Mouse (Mus musculus) hindbrain, embryonic 12.5 days (tissue): ENCODE measurements around the gene Il9r. TPM values are rescaled to one million over a fixed set of nuclear protein-coding genes. Genes with fewer than 3 reads are reported as not detected.

ENCODE experiments used
- ATAC-seq: fragments of 200-750 bp; cut with Nextera tagmentation; 2 replicates; pipeline ENCODE4 v1.8.0; 2017; ENCODE audit warnings: moderate TSS enrichment; ENCODE audit not compliant: low FRiP score
- H3K27ac ChIP-seq: fragments of 300-500 bp; sonication (generic); 2 replicates; pipeline ENCODE4 v1.5.1; 2016; ENCODE audit warnings: mild to moderate bottlenecking
- H3K27me3 ChIP-seq: fragments of 300-500 bp; sonication (generic); 2 replicates; pipeline ENCODE4 v1.6.1; 2016; ENCODE audit warnings: mild to moderate bottlenecking
- H3K36me3 ChIP-seq: fragments of 300-500 bp; sonication (generic); 2 replicates; pipeline ENCODE4 v1.6.1; 2016; ENCODE audit warnings: mild to moderate bottlenecking
- H3K4me1 ChIP-seq: fragments of 300-500 bp; sonication (generic); 2 replicates; pipeline ENCODE4 v1.6.1; 2016
- H3K4me2 ChIP-seq: fragments of 300-500 bp; sonication (generic); replicated peaks from 2 replicates; pipeline ENCODE4 v1.6.1; 2016; ENCODE audit warnings: mild to moderate bottlenecking
- H3K4me3 ChIP-seq: fragments of 300-500 bp; sonication (generic); 2 replicates; pipeline ENCODE4 v1.5.1; 2016; ENCODE audit warnings: mild to moderate bottlenecking
- H3K9ac ChIP-seq: fragments of 300-500 bp; sonication (generic); 2 replicates; pipeline ENCODE4 v1.6.1; 2016; ENCODE audit warnings: mild to moderate bottlenecking, moderate library complexity
- H3K9me3 ChIP-seq: fragments of 300-500 bp; sonication (generic); replicated peaks from 2 replicates; pipeline ENCODE4 v1.6.1; 2016; ENCODE audit warnings: mild to moderate bottlenecking
- WGBS: fragments of 180-500 bp; shearing (Covaris S2); methylation state at CpG from one replicate; pipeline ENCODE4 v1.1.7; 2016; 5-methylcytosine and 5-hydroxymethylcytosine counted together
- polyA plus RNA-seq: library from polyadenylated mRNA; unstranded; fragments of >200 nt; fragmentation: Nextera tagmentation; extraction: Ambion mirVana; gene quantifications from 2 replicates; pipeline ENCODE4 v1.2.1, GENCODE M21; 2016

Gene Il9r
- polyA plus RNA-seq, 1 experiment from 2014 or later, result not detected

- Histone ChIP-seq H3K36me3 (peaks cover 21% of the 10 kb centered on the region), H3K9me3 (no peaks in the 10 kb centered on the region), H3K9ac (no peak overlapping the region), H3K4me1 (peaks cover 47% of the 10 kb centered on the region), H3K4me3 (no peak overlapping the region), H3K4me2 (0 out of 2 replicates have a peak overlapping the region, but pooled peaks have one; percentile 6), H3K27me3 (peaks cover 38% of the 10 kb centered on the region), H3K27ac (peak overlapping the region; percentile 71)
- ATAC-seq, result no peak
- 60% methylated on average over 7 of the region's 7 CpGs for WGBS
These were observed 25.4 kb upstream of the Il9r start for GRCm38 (mm10) chr11:32225222-32226104.

DNA sequence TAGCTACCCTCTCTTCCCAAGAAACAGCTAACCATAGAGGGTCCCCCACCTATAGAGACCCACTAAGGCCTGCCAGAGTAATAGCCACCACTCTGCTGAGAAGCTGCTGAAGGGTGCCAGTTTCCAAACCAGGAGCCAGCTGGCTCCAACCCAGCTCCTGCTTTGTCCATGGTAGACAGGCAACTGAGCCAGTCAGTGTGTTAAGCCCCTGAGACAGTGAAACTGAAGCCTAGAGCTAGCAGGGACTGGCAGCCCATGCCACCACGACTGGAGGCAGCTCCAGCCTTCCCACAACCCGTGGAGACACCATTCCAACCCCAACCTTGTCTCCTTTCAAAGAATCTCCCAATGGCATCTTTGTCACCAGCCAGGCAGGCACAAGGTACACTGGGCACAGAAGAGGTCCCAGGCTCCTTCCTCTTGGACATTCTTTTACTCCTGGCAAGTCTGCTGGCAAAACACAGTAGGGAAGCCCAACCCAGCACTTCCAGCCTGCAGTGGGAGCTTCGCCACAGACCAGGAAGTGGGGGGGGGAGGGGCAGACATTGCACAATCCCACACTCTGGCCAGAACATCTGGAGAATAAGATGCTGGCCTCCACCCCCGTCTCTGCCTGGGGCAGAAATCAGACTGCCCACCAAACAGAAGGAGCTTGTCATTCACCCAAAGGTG is 24.5 kb upstream of the Il9r start:
- Histone ChIP-seq H3K4me2 (no peak overlapping the region), H3K9me3 (no peaks in the 10 kb centered on the region), H3K27ac (peak overlapping the region; percentile 71), H3K36me3 (peaks cover 12% of the 10 kb centered on the region), H3K4me3 (no peak overlapping the region), H3K9ac (no peak overlapping the region), H3K4me1 (peaks cover 48% of the 10 kb centered on the region), H3K27me3 (peaks cover 42% of the 10 kb centered on the region)
- 21% methylated on average over 4 of the region's 4 CpGs for WGBS
- no peak for ATAC-seq

DNA sequence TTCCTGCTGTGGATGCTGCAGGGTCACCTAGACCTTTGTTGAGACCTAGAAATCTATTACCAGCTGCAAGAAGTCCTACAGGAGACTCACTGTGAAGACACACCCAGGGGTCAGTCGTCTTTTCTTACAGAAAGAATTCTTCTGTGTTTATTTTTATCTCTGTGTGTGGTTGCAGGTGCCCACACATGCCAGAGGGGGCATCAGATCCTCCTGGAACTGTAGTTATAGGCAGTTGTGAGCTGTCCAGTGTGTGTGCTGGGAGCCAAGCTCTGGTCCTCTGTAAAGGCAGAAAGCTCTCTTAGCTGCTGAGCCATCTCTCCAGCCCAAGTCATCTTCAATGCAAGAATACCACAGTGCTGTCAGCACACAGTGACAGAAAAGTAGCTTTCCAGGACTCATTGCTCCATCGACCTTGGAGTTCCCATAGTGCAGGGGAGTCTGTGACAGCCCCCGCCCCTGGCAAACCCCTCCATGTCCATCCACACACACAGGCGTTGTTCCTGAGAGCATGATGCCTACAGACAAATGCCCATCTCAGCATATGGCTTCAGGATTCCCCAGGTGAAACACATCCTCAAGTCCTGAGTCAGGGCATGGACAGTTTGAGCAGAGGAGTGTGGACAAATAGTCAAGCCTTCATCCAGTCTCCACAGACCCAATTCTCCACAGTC is 23.4 kb upstream of the Il9r start:
- H3K4me1 ChIP-seq, result peaks cover 53% of the 10 kb centered on the region
- no peak overlapping the region for H3K4me3 ChIP-seq
- peaks cover 42% of the 10 kb centered on the region for H3K27me3 ChIP-seq
- no peak for ATAC-seq
- 71% methylated on average over 4 of the region's 4 CpGs for WGBS
- H3K9ac ChIP-seq, result no peak overlapping the region
- H3K4me2 ChIP-seq, result no peak overlapping the region
- no peaks in the 10 kb centered on the region for H3K9me3 ChIP-seq
- no peak overlapping the region for H3K27ac ChIP-seq
- peaks cover under 1% of the 10 kb centered on the region; the same call in 1 of the 2 replicates for H3K36me3 ChIP-seq

GRCm38 (mm10) chr11:32222570-32223194 is 22.6 kb upstream of the Il9r start:
- Histone ChIP-seq H3K4me1 (peaks cover 57% of the 10 kb centered on the region), H3K27me3 (peaks cover 42% of the 10 kb centered on the region)
- 11% methylated on average over 21 of the region's 21 CpGs for WGBS

GRCm38 (mm10) chr11:32221951-32222409 is 21.9 kb upstream of the Il9r start, which contains the start of gene Rhbdf1:
Rhbdf1 (minus strand) TSS chr11:32222300.
- under 1% methylated on average over 61 of the region's 72 CpGs for WGBS
- peak within 1 kb of the TSS; percentile 80 for H3K9ac ChIP-seq
- H3K9me3 ChIP-seq, result no peaks in the 10 kb centered on the region
- peak within 1 kb of the TSS; percentile 73 for H3K4me3 ChIP-seq
- H3K4me1 ChIP-seq, result peaks cover 53% of the 10 kb centered on the region
- no peaks in the 10 kb centered on the region for H3K36me3 ChIP-seq
- H3K4me2 ChIP-seq, result peak within 1 kb of the TSS; percentile 99
- peak within 1 kb of the TSS; percentile 79 for H3K27ac ChIP-seq
- H3K27me3 ChIP-seq, result peaks cover 42% of the 10 kb centered on the region
- 0 out of 2 replicates have a peak, but pooled peaks have one; percentile 11 for ATAC-seq

More at GRCm38 (mm10) chr11:32222570-32223194, 22.6 kb upstream of the Il9r start:
- ATAC-seq, result no peak
- Histone ChIP-seq H3K9ac (peak overlapping the region; percentile 80), H3K4me3 (peak overlapping the region; percentile 73), H3K36me3 (no peaks in the 10 kb centered on the region), H3K9me3 (no peaks in the 10 kb centered on the region), H3K4me2 (peak overlapping the region; percentile 99), H3K27ac (no peak overlapping the region)

- no peaks in the 10 kb centered on the region for H3K9me3 ChIP-seq
- ATAC-seq, result peak; percentile 42
- under 1% methylated on average over 46 of the region's 46 CpGs for WGBS
- H3K27me3 ChIP-seq, result peaks cover 42% of the 10 kb centered on the region
- peak overlapping the region; percentile 73 for H3K4me3 ChIP-seq
- H3K4me1 ChIP-seq, result peaks cover 48% of the 10 kb centered on the region
- H3K36me3 ChIP-seq, result no peaks in the 10 kb centered on the region
- H3K27ac ChIP-seq, result peak overlapping the region; percentile 79
- H3K9ac ChIP-seq, result peak overlapping the region; percentile 80
- H3K4me2 ChIP-seq, result peak overlapping the region; percentile 99
These were observed 21.3 kb upstream of the Il9r start for GRCm38 (mm10) chr11:32221225-32221950.

- Histone ChIP-seq H3K4me2 (peak overlapping the region; percentile 99), H3K27ac (no peak overlapping the region; the same call in 1 of the 2 replicates), H3K4me1 (peaks cover 48% of the 10 kb centered on the region), H3K9me3 (no peaks in the 10 kb centered on the region), H3K27me3 (peaks cover 42% of the 10 kb centered on the region), H3K9ac (peak overlapping the region; percentile 80; the same call in 1 of the 2 replicates), H3K36me3 (no peaks in the 10 kb centered on the region), H3K4me3 (peak overlapping the region; percentile 73)
- ATAC-seq, result peak; percentile 49
- 37% methylated on average over 10 of the region's 10 CpGs for WGBS
These were observed 20.6 kb upstream of the Il9r start for GRCm38 (mm10) chr11:32220607-32221224.

DNA sequence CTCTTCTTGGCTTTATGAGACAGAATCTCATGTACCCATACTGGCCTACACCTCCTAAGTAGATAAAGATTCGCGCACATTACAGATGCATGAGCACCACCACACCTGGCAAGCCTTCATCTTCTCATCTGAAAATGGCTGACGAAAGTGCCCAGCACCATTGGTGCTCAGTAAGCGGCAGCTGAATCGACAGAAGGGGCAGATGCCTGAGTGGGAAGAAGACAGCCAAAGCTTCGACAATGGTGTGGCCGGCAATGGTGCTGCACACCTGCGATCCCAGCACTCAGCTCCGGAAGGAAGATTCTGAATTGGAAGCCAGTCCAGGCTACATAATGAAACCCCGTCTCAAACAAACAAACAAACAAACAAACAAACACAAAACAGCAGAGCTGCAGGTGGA is 19.2 kb upstream of the Il9r start:
- H3K9ac ChIP-seq, result no peak overlapping the region
- H3K27me3 ChIP-seq, result peaks cover 38% of the 10 kb centered on the region
- WGBS, result 87% methylated on average over 10 of the region's 10 CpGs
- H3K4me1 ChIP-seq, result peaks cover 35% of the 10 kb centered on the region
- no peaks in the 10 kb centered on the region for H3K9me3 ChIP-seq
- H3K4me2 ChIP-seq, result no peak overlapping the region
- H3K36me3 ChIP-seq, result peaks cover 2% of the 10 kb centered on the region; the same call in 1 of the 2 replicates
- H3K4me3 ChIP-seq, result no peak overlapping the region
- H3K27ac ChIP-seq, result no peak overlapping the region
- no peak for ATAC-seq

GRCm38 (mm10) chr11:32218501-32219050 is 18.5 kb upstream of the Il9r start:
- Histone ChIP-seq H3K4me3 (no peak overlapping the region), H3K4me2 (no peak overlapping the region; the same call in 1 of the 2 replicates), H3K9ac (peak overlapping the region; percentile 13; the same call in 1 of the 2 replicates), H3K36me3 (peaks cover 2% of the 10 kb centered on the region; the same call in 1 of the 2 replicates), H3K27me3 (peaks cover 32% of the 10 kb centered on the region), H3K4me1 (peaks cover 35% of the 10 kb centered on the region), H3K27ac (0 out of 2 replicates have a peak overlapping the region, but pooled peaks have one; percentile 19), H3K9me3 (no peaks in the 10 kb centered on the region)
- ATAC-seq, result no peak
- 49% methylated on average over 6 of the region's 6 CpGs for WGBS

DNA sequence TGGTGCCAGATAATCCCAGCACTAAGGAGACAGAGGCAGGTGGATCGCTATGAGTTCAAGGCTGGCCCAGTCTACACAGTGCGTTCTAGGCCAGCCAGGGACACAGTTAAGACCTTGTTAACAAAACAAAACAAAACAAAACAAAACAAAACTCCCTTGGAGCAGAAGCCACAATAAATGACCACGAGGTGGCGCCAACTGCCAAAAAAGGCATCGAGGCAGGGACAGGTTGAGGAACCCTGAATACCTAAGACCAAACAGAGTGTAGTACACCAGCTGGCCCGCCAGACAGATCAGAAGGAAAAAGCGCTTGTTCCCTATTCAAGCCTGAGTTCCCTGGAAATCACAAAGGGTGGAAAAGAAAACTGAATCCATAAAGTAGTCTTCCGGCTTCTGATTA is 16.8 kb upstream of the Il9r start:
- no peak overlapping the region for H3K4me2 ChIP-seq
- WGBS, result 24% methylated on average over 8 of the region's 8 CpGs
- H3K4me1 ChIP-seq, result peaks cover 24% of the 10 kb centered on the region
- peaks cover 17% of the 10 kb centered on the region for H3K27me3 ChIP-seq
- H3K36me3 ChIP-seq, result peaks cover 15% of the 10 kb centered on the region; the same call in 1 of the 2 replicates
- no peak overlapping the region for H3K4me3 ChIP-seq
- H3K9ac ChIP-seq, result no peak overlapping the region
- no peak overlapping the region for H3K27ac ChIP-seq
- ATAC-seq, result no peak
- no peaks in the 10 kb centered on the region for H3K9me3 ChIP-seq
